Mouse (Mus musculus) lung, postnatal 0 days (tissue): Measurements from ENCODE around the gene Lrrfip2.

Source experiments
- CTCF ChIP-seq: IDR thresholded peaks from 2 replicates; pipeline ENCODE4 v1.5.1; 2016; ENCODE audit warnings: antibody characterized with exemption, mild to moderate bottlenecking
- EP300 ChIP-seq: IDR thresholded peaks from 2 replicates; pipeline ENCODE4 v1.6.1; 2016; ENCODE audit warnings: antibody characterized with exemption, mild to moderate bottlenecking, control low read depth

GRCm38 (mm10) chr9:111085329-111085728 is 32.1 kb upstream of the Lrrfip2 start:
- TF ChIP-seq CTCF (no peak), EP300 (peak; percentile 40; the same call in 1 of the 2 replicates)
